Mouse (Mus musculus) CH12.LX (cell line): Measurements from ENCODE around the gene Thtpa.

Experiments
- CTCF ChIP-seq, 2 experiments: IDR thresholded peaks in 1 of 2; conservative IDR thresholded peaks in 1 of 2; 2 replicates each; pipeline ENCODE4 v1.5.1; 2011 to 2012; ENCODE audit warnings: low read depth in 2 of 2, low read length in 2 of 2, improper control_type of control experiment in 1 of 2, inconsistent platforms in 1 of 2, mild to moderate bottlenecking in 1 of 2, moderate library complexity in 1 of 2
- ELF1 ChIP-seq: IDR thresholded peaks from 2 replicates; pipeline ENCODE4 v1.6.1; 2014; ENCODE audit warnings: low read depth, mild to moderate bottlenecking, inconsistent platforms, low read length, improper control_type of control experiment
- EP300 ChIP-seq: IDR thresholded peaks from 2 replicates; pipeline ENCODE4 v1.6.1; 2011; ENCODE audit warnings: low read length, improper control_type of control experiment
- HCFC1 ChIP-seq: IDR thresholded peaks from 2 replicates; pipeline ENCODE4 v1.6.1; 2012; ENCODE audit warnings: low read depth, mild to moderate bottlenecking, inconsistent platforms, low read length, improper control_type of control experiment
- JUND ChIP-seq: conservative IDR thresholded peaks from 2 replicates; pipeline ENCODE4 v1.6.1; 2011; ENCODE audit warnings: low read depth, low read length, improper control_type of control experiment
- KAT2A ChIP-seq: IDR thresholded peaks from 2 replicates; pipeline ENCODE4 v1.6.1; 2012; ENCODE audit warnings: low read length, improper control_type of control experiment, inconsistent platforms; ENCODE audit not compliant: insufficient replicate concordance
- MAX ChIP-seq: IDR thresholded peaks from 2 replicates; pipeline ENCODE4 v1.6.1; 2011; ENCODE audit warnings: low read length, improper control_type of control experiment
- POLR2A ChIP-seq: IDR thresholded peaks from 2 replicates; pipeline ENCODE4 v1.6.1; 2011; ENCODE audit warnings: low read depth, mild to moderate bottlenecking, improper control_type of control experiment, low read length
- POLR2AphosphoS2 ChIP-seq: IDR thresholded peaks from 2 replicates; pipeline ENCODE4 v1.6.1; 2011; ENCODE audit warnings: low read depth, low read length, improper control_type of control experiment
- RAD21 ChIP-seq: IDR thresholded peaks from 2 replicates; pipeline ENCODE4 v1.6.1; 2011; ENCODE audit warnings: low read depth, mild to moderate bottlenecking, low read length, improper control_type of control experiment, moderate library complexity
- TBP ChIP-seq: conservative IDR thresholded peaks from 2 replicates; pipeline ENCODE4 v1.6.1; 2011; ENCODE audit warnings: low read depth, low read length, improper control_type of control experiment
- UBTF ChIP-seq: IDR thresholded peaks from 2 replicates; pipeline ENCODE4 v1.6.1; 2012; ENCODE audit warnings: low read depth, mild to moderate bottlenecking, inconsistent platforms, low read length, improper control_type of control experiment, moderate library complexity
- ZC3H11A ChIP-seq: IDR thresholded peaks from 2 replicates; pipeline ENCODE4 v1.6.1; 2012; ENCODE audit warnings: low read depth, mild to moderate bottlenecking, inconsistent platforms, low read length, improper control_type of control experiment
- ZMIZ1 ChIP-seq: IDR thresholded peaks from 2 replicates; pipeline ENCODE4 v1.6.1; 2012; ENCODE audit warnings: low read depth, mild to moderate bottlenecking, inconsistent platforms, low read length, improper control_type of control experiment

- no peak for TF ChIP-seq POLR2AphosphoS2
- TF ChIP-seq MAX: no peak
- no peak for TF ChIP-seq UBTF
- no peak for TF ChIP-seq JUND
- TF ChIP-seq ZC3H11A: no peak
- no peak for TF ChIP-seq RAD21
- TF ChIP-seq KAT2A: no peak
- no peak for TF ChIP-seq HCFC1
- no peak for TF ChIP-seq POLR2A
- TF ChIP-seq TBP: no peak
- TF ChIP-seq CTCF (conservative IDR thresholded peaks at IDR 0.05 in 1 of 2, IDR thresholded peaks at IDR 0.05 in 1 of 2; ENCODE audit: low read depth in 2 of 2, low read length in 2 of 2): no peak
- TF ChIP-seq EP300: no peak
- TF ChIP-seq ZMIZ1: no peak
- no peak for TF ChIP-seq ELF1
These were observed 20.4 kb downstream of the Thtpa start for GRCm38 (mm10) chr14:55114759-55115701.
